Mouse (Mus musculus): ENCODE results near the gene Cux2. TPM values are rescaled to one million over a fixed set of nuclear protein-coding genes. Genes with fewer than 3 reads are reported as not detected.

Cux2 gene
- polyA plus RNA-seq (2017; shearing (Covaris generic)) = under 1 TPM in 1 of 2 experiments, not detected in 1; 0.13 TPM

GRCm38 (mm10) chr5:122050017-122050831, at the start of gene Cux2:
TSS of gene Cux2 (minus strand) at chr5:122050102.
- ATAC-seq = no peak

- no peak for ATAC-seq
These were observed 44.5 kb upstream of the Cux2 start for GRCm38 (mm10) chr5:122094439-122094838.

- ATAC-seq = no peak
These were observed 43.8 kb upstream of the Cux2 start for GRCm38 (mm10) chr5:122093734-122094133.

GRCm38 (mm10) chr5:122092794-122093193, 42.9 kb upstream of the Cux2 start:
- ATAC-seq = no peak

GRCm38 (mm10) chr5:122091070-122091469, 41.2 kb upstream of the Cux2 start:
- ATAC-seq = no peak

GRCm38 (mm10) chr5:122089664-122090063, 39.8 kb upstream of the Cux2 start:
- ATAC-seq = no peak

GRCm38 (mm10) chr5:122088917-122089316, 39.0 kb upstream of the Cux2 start:
- ATAC-seq = no peak

- ATAC-seq = no peak
These were observed 36.2 kb upstream of the Cux2 start for GRCm38 (mm10) chr5:122086121-122086520.

GRCm38 (mm10) chr5:122085291-122085690, 35.4 kb upstream of the Cux2 start:
- no peak for ATAC-seq

GRCm38 (mm10) chr5:122084470-122084869, 34.6 kb upstream of the Cux2 start:
- ATAC-seq = no peak

- no peak for ATAC-seq
These were observed 33.4 kb upstream of the Cux2 start for GRCm38 (mm10) chr5:122083282-122083681.

- ATAC-seq = no peak
These were observed 31.6 kb upstream of the Cux2 start for GRCm38 (mm10) chr5:122081471-122081870.

GRCm38 (mm10) chr5:122080930-122081329, 31.0 kb upstream of the Cux2 start:
- ATAC-seq = no peak

- ATAC-seq = no peak
These were observed 29.9 kb upstream of the Cux2 start for GRCm38 (mm10) chr5:122079796-122080195.

GRCm38 (mm10) chr5:122077244-122077643, 27.3 kb upstream of the Cux2 start:
- no peak for ATAC-seq

GRCm38 (mm10) chr5:122075736-122076135, 25.8 kb upstream of the Cux2 start:
- ATAC-seq = no peak

GRCm38 (mm10) chr5:122071997-122072396, 22.1 kb upstream of the Cux2 start:
- no peak for ATAC-seq

- no peak for ATAC-seq
These were observed 21.3 kb upstream of the Cux2 start for GRCm38 (mm10) chr5:122070963-122071800.

GRCm38 (mm10) chr5:122068563-122068962, 18.7 kb upstream of the Cux2 start:
- ATAC-seq = no peak

- no peak for ATAC-seq
These were observed 13.5 kb upstream of the Cux2 start for GRCm38 (mm10) chr5:122063204-122063933.

- no peak for ATAC-seq
These were observed 12.6 kb upstream of the Cux2 start for GRCm38 (mm10) chr5:122062479-122062878.

GRCm38 (mm10) chr5:122060767-122061333, 10.9 kb upstream of the Cux2 start:
- no peak for ATAC-seq
